Mouse (Mus musculus): ENCODE data around the gene Rorb. TPM values are rescaled to one million over a fixed set of nuclear protein-coding genes. Genes with fewer than 3 reads are reported as not detected.

The Rorb gene
- polyA plus RNA-seq, 2 experiments, result not detected

DNA sequence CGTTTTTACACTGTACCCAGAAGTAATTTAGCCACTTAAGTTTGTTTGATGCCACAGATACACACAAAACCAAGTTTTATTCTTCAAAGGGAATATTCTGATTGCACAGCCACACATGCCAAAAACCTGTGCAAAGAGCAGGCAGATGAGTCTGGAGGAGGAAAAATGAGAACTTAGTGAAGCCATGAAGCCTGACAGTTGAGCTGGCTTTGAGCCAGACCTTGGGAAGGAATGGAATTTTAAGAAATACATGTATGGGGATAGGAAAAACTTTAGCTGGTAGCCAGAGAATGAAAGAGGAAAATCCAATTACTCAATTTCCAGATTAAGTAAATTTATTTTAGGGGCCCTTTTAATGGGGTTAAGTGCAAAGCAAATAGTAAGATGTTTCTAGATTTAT lies 113.3 kb downstream of the Rorb start:
- TF ChIP-seq EP300 (IDR thresholded peaks at IDR 0.05; ENCODE audit: low read depth), result no peak
- Histone ChIP-seq H3K4me1 (replicated peaks; ENCODE audit: control insufficient read depth in 2 of 2, insufficient read depth in 2 of 2, low read length in 1 of 2) (no peaks in the 10 kb centered on the region), H3K9me3 (ENCODE audit: control insufficient read depth, low read length) (no peaks in the 10 kb centered on the region), H3K4me2 (ENCODE audit: low read depth) (no peak overlapping the region), H3K27ac (no peak overlapping the region), H3K36me3 (replicated peaks; ENCODE audit: control insufficient read depth, insufficient read depth, low read depth) (no peaks in the 10 kb centered on the region), H3K4me3 (ENCODE audit: insufficient read depth in 1 of 2, low read depth in 2 of 2, low read length in 2 of 2) (no peak overlapping the region), H3K27me3 (ENCODE audit: control insufficient read depth, insufficient read depth, low read length) (no peaks in the 10 kb centered on the region), H3K9ac (replicated peaks) (no peak overlapping the region)
- DNase-seq (ENCODE audit: low read depth in 3 of 3, low spot score in 3 of 3) (no peak), ATAC-seq (ENCODE audit: insufficient read depth) (no peak)
- 23% methylated on average over 1 of the region's 1 CpGs for WGBS (ENCODE audit: insufficient replicate concordance)

DNA sequence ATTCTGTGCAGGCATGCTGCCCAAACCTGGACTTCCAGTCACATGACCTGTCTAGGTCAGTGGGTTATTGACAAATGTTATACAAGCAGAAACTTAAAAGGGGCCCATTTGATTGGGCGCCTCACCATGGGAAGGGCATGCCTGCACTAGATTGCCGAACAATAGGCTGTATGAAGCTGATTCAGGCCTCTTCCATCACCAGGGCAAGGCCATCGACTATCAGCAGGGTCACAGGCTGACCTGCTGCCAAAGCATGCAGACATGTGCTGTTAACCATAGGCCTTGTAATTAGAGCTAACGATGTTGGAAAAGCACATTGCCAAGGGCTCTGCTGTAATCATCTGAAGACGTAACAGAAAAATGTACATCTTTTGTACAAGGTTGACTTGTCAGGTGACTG lies 131.0 kb downstream of the Rorb start:
- no peaks in the 10 kb centered on the region for H3K4me1 ChIP-seq (replicated peaks; ENCODE audit: control insufficient read depth in 2 of 2, insufficient read depth in 2 of 2, low read length in 1 of 2)
- no peak overlapping the region for H3K4me3 ChIP-seq (ENCODE audit: insufficient read depth in 1 of 2, low read depth in 2 of 2, low read length in 2 of 2)
- no peaks in the 10 kb centered on the region for H3K27me3 ChIP-seq (ENCODE audit: control insufficient read depth, insufficient read depth, low read length)
- no peak overlapping the region for H3K4me2 ChIP-seq (ENCODE audit: low read depth)
- H3K9me3 ChIP-seq (ENCODE audit: control insufficient read depth, low read length), result no peaks in the 10 kb centered on the region
- 62% methylated on average over 5 of the region's 5 CpGs for WGBS (ENCODE audit: insufficient replicate concordance)
- ATAC-seq (ENCODE audit: insufficient read depth), result no peak
- H3K9ac ChIP-seq (replicated peaks), result no peak overlapping the region
- H3K27ac ChIP-seq, result no peak overlapping the region
- TF ChIP-seq EP300 (IDR thresholded peaks at IDR 0.05; ENCODE audit: low read depth), result no peak
- no peak for TF ChIP-seq CTCF (IDR thresholded peaks at IDR 0.05; ENCODE audit: low read depth)
- DNase-seq (ENCODE audit: low read depth in 3 of 3, low spot score in 3 of 3), result no peak
- H3K36me3 ChIP-seq (replicated peaks; ENCODE audit: control insufficient read depth, insufficient read depth, low read depth), result no peaks in the 10 kb centered on the region

- DNase-seq (ENCODE audit: low read depth in 3 of 3, low spot score in 3 of 3) (peak in 1 of 3 experiments; percentile 1), ATAC-seq (ENCODE audit: insufficient read depth) (no peak)
- Histone ChIP-seq H3K27ac (no peak overlapping the region), H3K4me2 (ENCODE audit: low read depth) (no peak overlapping the region), H3K36me3 (replicated peaks; ENCODE audit: control insufficient read depth, insufficient read depth, low read depth) (no peaks in the 10 kb centered on the region), H3K27me3 (ENCODE audit: control insufficient read depth, insufficient read depth, low read length) (no peaks in the 10 kb centered on the region), H3K9me3 (ENCODE audit: control insufficient read depth, low read length) (no peaks in the 10 kb centered on the region), H3K4me1 (replicated peaks; ENCODE audit: control insufficient read depth in 2 of 2, insufficient read depth in 2 of 2, low read length in 1 of 2) (no peaks in the 10 kb centered on the region), H3K9ac (replicated peaks) (no peak overlapping the region), H3K4me3 (ENCODE audit: insufficient read depth in 1 of 2, low read depth in 2 of 2, low read length in 2 of 2) (no peak overlapping the region)
- 45% methylated on average over 5 of the region's 5 CpGs for WGBS (ENCODE audit: insufficient replicate concordance)
- peak; percentile 45; the same call in 1 of the 2 replicates for TF ChIP-seq CTCF (IDR thresholded peaks at IDR 0.05; ENCODE audit: low read depth)
- no peak for TF ChIP-seq EP300 (IDR thresholded peaks at IDR 0.05; ENCODE audit: low read depth)
Observed at GRCm38 (mm10) chr19:18974796-18975660, 136.0 kb downstream of the Rorb start.

GRCm38 (mm10) chr19:18969386-18969785 lies 141.6 kb downstream of the Rorb start:
- TF ChIP-seq EP300 (IDR thresholded peaks at IDR 0.05; ENCODE audit: low read depth) (no peak), CTCF (IDR thresholded peaks at IDR 0.05; ENCODE audit: low read depth) (no peak)
- Histone ChIP-seq H3K9ac (replicated peaks) (no peak overlapping the region), H3K4me3 (ENCODE audit: insufficient read depth in 1 of 2, low read depth in 2 of 2, low read length in 2 of 2) (no peak overlapping the region), H3K4me1 (replicated peaks; ENCODE audit: control insufficient read depth in 2 of 2, insufficient read depth in 2 of 2, low read length in 1 of 2) (no peaks in the 10 kb centered on the region), H3K27me3 (ENCODE audit: control insufficient read depth, insufficient read depth, low read length) (no peaks in the 10 kb centered on the region), H3K9me3 (ENCODE audit: control insufficient read depth, low read length) (no peaks in the 10 kb centered on the region), H3K27ac (no peak overlapping the region), H3K36me3 (replicated peaks; ENCODE audit: control insufficient read depth, insufficient read depth, low read depth) (no peaks in the 10 kb centered on the region), H3K4me2 (ENCODE audit: low read depth) (no peak overlapping the region)
- WGBS (ENCODE audit: insufficient replicate concordance), result 54% methylated on average over 8 of the region's 8 CpGs
- ATAC-seq (ENCODE audit: insufficient read depth) (no peak), DNase-seq (ENCODE audit: low read depth in 3 of 3, low spot score in 3 of 3) (no peak)

GRCm38 (mm10) chr19:18967307-18967706 lies 143.7 kb downstream of the Rorb start:
- Histone ChIP-seq H3K4me2 (ENCODE audit: low read depth) (no peak overlapping the region), H3K27ac (no peak overlapping the region), H3K4me3 (ENCODE audit: insufficient read depth in 1 of 2, low read depth in 2 of 2, low read length in 2 of 2) (no peak overlapping the region), H3K9me3 (ENCODE audit: control insufficient read depth, low read length) (no peaks in the 10 kb centered on the region), H3K4me1 (replicated peaks; ENCODE audit: control insufficient read depth in 2 of 2, insufficient read depth in 2 of 2, low read length in 1 of 2) (no peaks in the 10 kb centered on the region), H3K27me3 (ENCODE audit: control insufficient read depth, insufficient read depth, low read length) (no peaks in the 10 kb centered on the region), H3K36me3 (replicated peaks; ENCODE audit: control insufficient read depth, insufficient read depth, low read depth) (no peaks in the 10 kb centered on the region), H3K9ac (replicated peaks) (no peak overlapping the region)
- ATAC-seq (ENCODE audit: insufficient read depth), result no peak
- no peak for DNase-seq (ENCODE audit: low read depth in 3 of 3, low spot score in 3 of 3)
- WGBS (ENCODE audit: insufficient replicate concordance), result 37% methylated on average over 4 of the region's 4 CpGs
- no peak for TF ChIP-seq CTCF (IDR thresholded peaks at IDR 0.05; ENCODE audit: low read depth)
- no peak for TF ChIP-seq EP300 (IDR thresholded peaks at IDR 0.05; ENCODE audit: low read depth)
